7 mouse cellular contexts compared by ENCODE assay signal in the genomic region with DNA sequence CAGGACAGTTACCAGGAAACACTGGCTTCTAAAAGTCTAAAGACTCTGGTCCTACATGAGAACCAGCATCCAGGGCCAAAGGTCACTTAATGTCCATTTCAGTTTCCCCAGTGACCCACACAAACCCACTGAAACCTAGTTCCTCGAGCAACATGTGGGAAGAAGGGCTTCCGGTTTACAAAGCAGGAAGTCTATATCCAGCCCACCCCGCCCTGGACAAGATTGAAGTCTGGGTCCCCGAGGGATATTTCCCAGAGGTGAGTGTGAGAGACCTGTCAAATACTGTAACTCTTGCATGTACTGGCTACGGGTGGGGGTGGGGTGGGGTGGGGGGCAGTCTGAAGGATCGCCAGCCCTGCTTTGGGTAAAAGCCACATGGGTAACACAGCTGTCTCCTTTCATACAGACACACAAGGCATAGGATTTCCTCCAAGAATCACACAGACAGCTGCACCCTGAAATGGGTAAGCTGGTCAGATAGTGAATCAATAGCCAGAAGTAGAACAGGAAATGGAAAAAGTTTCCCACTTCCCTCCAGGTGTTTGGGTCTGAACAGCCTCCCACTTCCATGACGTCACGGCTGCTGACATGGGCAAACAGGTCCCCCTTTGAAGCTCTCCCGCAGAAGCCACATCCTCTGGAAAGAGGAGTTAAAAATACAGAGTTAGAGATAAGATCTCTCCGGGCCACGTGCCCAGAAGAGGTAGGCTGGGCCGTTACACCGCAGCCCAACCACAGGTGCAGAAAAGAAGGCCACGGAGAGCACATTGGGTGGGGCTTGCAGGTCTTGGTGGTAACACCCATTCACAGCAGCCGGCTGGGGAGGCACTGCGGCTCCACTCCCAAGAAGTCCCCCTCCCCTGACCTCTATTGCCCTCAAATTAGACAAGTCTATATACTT. TPM values are rescaled to one million over a fixed set of nuclear protein-coding genes. Genes with fewer than 3 reads are reported as not detected.
DNase-seq lines count a peak whose midpoint lies in the region; ATAC-seq lines count a peak whose summit lies in the region.

No protein-coding gene starts in this region.

- H3K9me3 ChIP-seq in heart, embryonic 14.5 days (ENCODE audit: control insufficient read depth, low read length): no peaks in the 10 kb centered on the region

- H3K27ac ChIP-seq in heart, embryonic 14.5 days (replicated peaks in 1 of 2; ENCODE audit: control insufficient read depth in 1 of 2, insufficient read depth in 1 of 2, low read depth in 2 of 2, low read length in 2 of 2): peak overlapping the region; percentile 31 to 46

- WGBS in heart, embryonic 14.5 days: 23% methylated on average over 16 of the region's 16 CpGs

- H3K4me2 ChIP-seq in heart, embryonic 14.5 days (ENCODE audit: low read length): peak overlapping the region; percentile 69

- peak overlapping the region in 1 of 2 experiments; percentile 37; a peak in 1 of 4 replicates for H3K4me3 ChIP-seq in heart, embryonic 14.5 days (ENCODE audit: control insufficient read depth in 1 of 2, insufficient read depth in 1 of 2, low read depth in 1 of 2, low read length in 2 of 2)

- peak; percentile 14 for ATAC-seq in heart, embryonic 14.5 days (ENCODE audit: insufficient number of reproducible peaks, insufficient read depth, low FRiP score, low read depth)
- peak; percentile 72 for ATAC-seq in megakaryocyte progenitor cell, adult 5-6 weeks (replicated peaks; ENCODE audit: poor library complexity)

- no peaks in the 10 kb centered on the region for H3K36me3 ChIP-seq in heart, embryonic 14.5 days (ENCODE audit: control insufficient read depth, insufficient read depth, low read length)

- peak; percentile 99 for DNase-seq in CD4-positive, CD25-positive, alpha-beta regulatory T cell, adult 2 months (ENCODE audit: low read depth, low spot score)
- peak; percentile 42 for DNase-seq in ZHBTc4 (ENCODE audit: low read depth, low spot score)
- peak; percentile 71 to 72 for DNase-seq in kidney, postnatal 36 days
- peak; percentile 100 for DNase-seq in thymus, postnatal 0 days (ENCODE audit: low spot score)
- no peak for DNase-seq in retina, embryonic 14.5 days (ENCODE audit: low spot score)

- no peaks in the 10 kb centered on the region for H3K27me3 ChIP-seq in heart, embryonic 14.5 days (ENCODE audit: control insufficient read depth, insufficient read depth, low read length)

- peaks cover 34 to 39% of the 10 kb centered on the region in 2 experiments for H3K4me1 ChIP-seq in heart, embryonic 14.5 days (ENCODE audit: control insufficient read depth in 2 of 2, insufficient read depth in 2 of 2, low read length in 2 of 2)

- peak overlapping the region; percentile 62 for H3K9ac ChIP-seq in heart, embryonic 14.5 days (ENCODE audit: low read length)

RNA-seq across cellular contexts. Expression of gene Dad1, which starts 26.7 kb away (rescaled TPM):
- polyA plus RNA-seq in heart, embryonic 14.5 days (2014; fragmentation: Nextera tagmentation; extraction: Ambion mirVana): 400 and 442 TPM in 2 replicates
- total RNA-seq in megakaryocyte progenitor cell, adult 5-6 weeks (2015): 228 and 315 TPM in 2 replicates
- 125 and 135 TPM in 2 replicates for total RNA-seq in megakaryocyte progenitor cell, adult 5-6 weeks (2017)
- 400 and 426 TPM in 2 replicates for polyA plus RNA-seq in thymus, postnatal 0 days (2015; fragmentation: Nextera tagmentation; extraction: Ambion mirVana)

RNA-seq across cellular contexts. Expression of gene Abhd4, which starts 26.8 kb away (rescaled TPM):
- polyA plus RNA-seq in heart, embryonic 14.5 days (2014; fragmentation: Nextera tagmentation; extraction: Ambion mirVana): 118 and 121 TPM in 2 replicates
- total RNA-seq in megakaryocyte progenitor cell, adult 5-6 weeks (2015): 34.6 and 44.2 TPM in 2 replicates
- total RNA-seq in megakaryocyte progenitor cell, adult 5-6 weeks (2017): 20.4 and 33.1 TPM in 2 replicates
- 19.2 and 19.7 TPM in 2 replicates for polyA plus RNA-seq in thymus, postnatal 0 days (2015; fragmentation: Nextera tagmentation; extraction: Ambion mirVana)

RNA-seq across cellular contexts. Expression of gene Olfr49, which starts 57.6 kb away (rescaled TPM):
- polyA plus RNA-seq in heart, embryonic 14.5 days (2014; fragmentation: Nextera tagmentation; extraction: Ambion mirVana): 0.12 TPM in 1 of 2 replicates, not detected in the other
- total RNA-seq in megakaryocyte progenitor cell, adult 5-6 weeks (2015): not detected in 2 replicates
- not detected in 2 replicates for total RNA-seq in megakaryocyte progenitor cell, adult 5-6 weeks (2017)
- not detected in 2 replicates for polyA plus RNA-seq in thymus, postnatal 0 days (2015; fragmentation: Nextera tagmentation; extraction: Ambion mirVana)
